Mouse (Mus musculus) limb, embryonic 10.5 days (tissue): ENCODE data around the gene Klhdc4. TPM values are rescaled to one million over a fixed set of nuclear protein-coding genes. Genes with fewer than 3 reads are reported as not detected.

Source experiments
- DNase-seq: peaks from one replicate; pipeline ENCODE4 v3.0.0-alpha.2; 2017; ENCODE audit warnings: low spot score
- H3K27ac ChIP-seq: fragments of 300-500 bp; sonication (generic); 2 replicates; pipeline ENCODE4 v1.5.1; 2016; ENCODE audit warnings: mild to moderate bottlenecking
- H3K27me3 ChIP-seq: fragments of 300-500 bp; sonication (generic); 2 replicates; pipeline ENCODE4 v1.6.1; 2016; ENCODE audit warnings: low read depth, mild to moderate bottlenecking; ENCODE audit not compliant: poor library complexity, severe bottlenecking
- H3K36me3 ChIP-seq: fragments of 300-500 bp; sonication (generic); 2 replicates; pipeline ENCODE4 v1.6.1; 2016; ENCODE audit warnings: mild to moderate bottlenecking, moderate library complexity
- H3K4me1 ChIP-seq: fragments of 300-500 bp; sonication (generic); 2 replicates; pipeline ENCODE4 v1.6.1; 2016
- H3K4me3 ChIP-seq: fragments of 300-500 bp; sonication (generic); 2 replicates; pipeline ENCODE4 v1.5.1; 2016; ENCODE audit warnings: mild to moderate bottlenecking, moderate library complexity
- H3K9me3 ChIP-seq: fragments of 300-500 bp; sonication (generic); replicated peaks from 2 replicates; pipeline ENCODE4 v1.6.1; 2016; ENCODE audit warnings: mild to moderate bottlenecking
- WGBS: fragments of 180-500 bp; shearing (Covaris S2); methylation state at CpG from one replicate; pipeline ENCODE4 v1.1.7; 2016; 5-methylcytosine and 5-hydroxymethylcytosine counted together
- polyA plus RNA-seq: library from polyadenylated mRNA; unstranded; fragments of >200 nt; fragmentation: Nextera tagmentation; extraction: Ambion mirVana; gene quantifications from 2 replicates; pipeline ENCODE4 v1.2.1, GENCODE M21; 2016

Gene Klhdc4
- polyA plus RNA-seq, 1 experiment from 2014 or later, result 64.2 TPM

- Histone ChIP-seq H3K36me3 (peaks cover 43% of the 10 kb centered on the region), H3K27ac (no peak overlapping the region), H3K4me1 (no peaks in the 10 kb centered on the region), H3K9me3 (no peaks in the 10 kb centered on the region), H3K27me3 (peaks cover 42% of the 10 kb centered on the region), H3K4me3 (no peak overlapping the region)
- DNase-seq, result no peak
- 94% methylated on average over 11 of the region's 11 CpGs for WGBS
Measured at GRCm38 (mm10) chr8:121821320-121821719, 8.0 kb downstream of the Klhdc4 start.

GRCm38 (mm10) chr8:121820840-121821239, 8.5 kb downstream of the Klhdc4 start:
- peaks cover 47% of the 10 kb centered on the region for H3K36me3 ChIP-seq
- H3K27me3 ChIP-seq, result peaks cover 42% of the 10 kb centered on the region
- no peak overlapping the region for H3K4me3 ChIP-seq
- no peak for DNase-seq
- no peaks in the 10 kb centered on the region for H3K9me3 ChIP-seq
- no peaks in the 10 kb centered on the region for H3K4me1 ChIP-seq
- no peak overlapping the region for H3K27ac ChIP-seq
- WGBS, result 96% methylated on average over 6 of the region's 6 CpGs

- Histone ChIP-seq H3K36me3 (peaks cover 73% of the 10 kb centered on the region), H3K4me3 (no peak overlapping the region), H3K27me3 (peaks cover 42% of the 10 kb centered on the region), H3K27ac (no peak overlapping the region), H3K4me1 (no peaks in the 10 kb centered on the region), H3K9me3 (no peaks in the 10 kb centered on the region)
- DNase-seq, result no peak
- 85% methylated on average over 7 of the region's 7 CpGs for WGBS
Measured at GRCm38 (mm10) chr8:121818226-121818625, 11.1 kb downstream of the Klhdc4 start.

GRCm38 (mm10) chr8:121811931-121812570, 17.3 kb downstream of the Klhdc4 start:
- DNase-seq, result no peak
- H3K36me3 ChIP-seq, result peaks cover 78% of the 10 kb centered on the region
- no peaks in the 10 kb centered on the region for H3K27me3 ChIP-seq
- no peaks in the 10 kb centered on the region for H3K4me1 ChIP-seq
- no peak overlapping the region for H3K4me3 ChIP-seq
- H3K27ac ChIP-seq, result no peak overlapping the region
- 97% methylated on average over 12 of the region's 12 CpGs for WGBS
- H3K9me3 ChIP-seq, result no peaks in the 10 kb centered on the region

GRCm38 (mm10) chr8:121811502-121811901, 17.9 kb downstream of the Klhdc4 start:
- no peaks in the 10 kb centered on the region for H3K27me3 ChIP-seq
- 95% methylated on average over 3 of the region's 3 CpGs for WGBS
- DNase-seq, result no peak
- peaks cover 80% of the 10 kb centered on the region for H3K36me3 ChIP-seq
- H3K9me3 ChIP-seq, result no peaks in the 10 kb centered on the region
- H3K27ac ChIP-seq, result no peak overlapping the region
- H3K4me3 ChIP-seq, result no peak overlapping the region
- H3K4me1 ChIP-seq, result no peaks in the 10 kb centered on the region

GRCm38 (mm10) chr8:121809524-121810155, 19.7 kb downstream of the Klhdc4 start:
- Histone ChIP-seq H3K4me1 (no peaks in the 10 kb centered on the region), H3K27me3 (no peaks in the 10 kb centered on the region), H3K9me3 (no peaks in the 10 kb centered on the region), H3K4me3 (no peak overlapping the region), H3K36me3 (peaks cover 81% of the 10 kb centered on the region), H3K27ac (no peak overlapping the region)
- no peak for DNase-seq
- 94% methylated on average over 11 of the region's 11 CpGs for WGBS

GRCm38 (mm10) chr8:121808032-121808431, 21.3 kb downstream of the Klhdc4 start:
- H3K4me3 ChIP-seq, result no peak overlapping the region
- no peak for DNase-seq
- no peaks in the 10 kb centered on the region for H3K27me3 ChIP-seq
- no peaks in the 10 kb centered on the region for H3K4me1 ChIP-seq
- H3K9me3 ChIP-seq, result no peaks in the 10 kb centered on the region
- peaks cover 79% of the 10 kb centered on the region for H3K36me3 ChIP-seq
- no peak overlapping the region for H3K27ac ChIP-seq
- 75% methylated on average over 11 of the region's 11 CpGs for WGBS

- no peaks in the 10 kb centered on the region for H3K4me1 ChIP-seq
- H3K4me3 ChIP-seq, result no peak overlapping the region
- H3K27ac ChIP-seq, result no peak overlapping the region
- no peak for DNase-seq
- peaks cover 79% of the 10 kb centered on the region for H3K36me3 ChIP-seq
- WGBS, result 92% methylated on average over 13 of the region's 13 CpGs
- H3K27me3 ChIP-seq, result no peaks in the 10 kb centered on the region
- H3K9me3 ChIP-seq, result no peaks in the 10 kb centered on the region
Measured at GRCm38 (mm10) chr8:121806126-121806525, 23.2 kb downstream of the Klhdc4 start.

- 95% methylated on average over 5 of the region's 5 CpGs for WGBS
- Histone ChIP-seq H3K27ac (no peak overlapping the region), H3K27me3 (no peaks in the 10 kb centered on the region), H3K36me3 (peaks cover 81% of the 10 kb centered on the region), H3K4me3 (no peak overlapping the region), H3K9me3 (no peaks in the 10 kb centered on the region), H3K4me1 (no peaks in the 10 kb centered on the region)
- DNase-seq, result no peak
Measured at GRCm38 (mm10) chr8:121804829-121805228, 24.5 kb downstream of the Klhdc4 start.

- H3K4me1 ChIP-seq, result peaks cover 13% of the 10 kb centered on the region
- no peak overlapping the region for H3K27ac ChIP-seq
- no peaks in the 10 kb centered on the region for H3K9me3 ChIP-seq
- H3K36me3 ChIP-seq, result peaks cover 89% of the 10 kb centered on the region
- H3K27me3 ChIP-seq, result no peaks in the 10 kb centered on the region
- no peak for DNase-seq
- 90% methylated on average over 6 of the region's 6 CpGs for WGBS
- H3K4me3 ChIP-seq, result no peak overlapping the region
Measured at GRCm38 (mm10) chr8:121798401-121798800, 31.0 kb downstream of the Klhdc4 start.

- Histone ChIP-seq H3K27ac (no peak overlapping the region), H3K4me1 (peaks cover 19% of the 10 kb centered on the region), H3K9me3 (no peaks in the 10 kb centered on the region), H3K4me3 (no peak overlapping the region), H3K36me3 (peaks cover 71% of the 10 kb centered on the region), H3K27me3 (no peaks in the 10 kb centered on the region)
- no peak for DNase-seq
- WGBS, result 94% methylated on average over 11 of the region's 11 CpGs
Measured at GRCm38 (mm10) chr8:121796406-121796805, 33.0 kb downstream of the Klhdc4 start.

- H3K9me3 ChIP-seq, result no peaks in the 10 kb centered on the region
- 92% methylated on average over 8 of the region's 8 CpGs for WGBS
- no peaks in the 10 kb centered on the region for H3K27me3 ChIP-seq
Measured at GRCm38 (mm10) chr8:121795461-121795860, 33.9 kb downstream of the Klhdc4 start.

GRCm38 (mm10) chr8:121794151-121794550, 35.2 kb downstream of the Klhdc4 start:
- DNase-seq, result no peak
- no peak overlapping the region for H3K4me3 ChIP-seq
- H3K27me3 ChIP-seq, result no peaks in the 10 kb centered on the region
- H3K9me3 ChIP-seq, result no peaks in the 10 kb centered on the region
- peaks cover 19% of the 10 kb centered on the region for H3K4me1 ChIP-seq
- WGBS, result 45% methylated on average over 3 of the region's 3 CpGs
- no peak overlapping the region for H3K27ac ChIP-seq
- H3K36me3 ChIP-seq, result peaks cover 51% of the 10 kb centered on the region

More at GRCm38 (mm10) chr8:121795461-121795860, 33.9 kb downstream of the Klhdc4 start:
- DNase-seq, result no peak
- peaks cover 19% of the 10 kb centered on the region for H3K4me1 ChIP-seq
- H3K36me3 ChIP-seq, result peaks cover 61% of the 10 kb centered on the region
- no peak overlapping the region for H3K4me3 ChIP-seq
- H3K27ac ChIP-seq, result no peak overlapping the region
